Mouse (Mus musculus) left cerebral cortex, adult 11 months (tissue): ENCODE results near the gene Rnf168.

Experiments used
- DNase-seq: peaks from one replicate; pipeline ENCODE4 v3.0.0; 2022; ENCODE audit warnings: low spot score

Rnf168 gene

DNA sequence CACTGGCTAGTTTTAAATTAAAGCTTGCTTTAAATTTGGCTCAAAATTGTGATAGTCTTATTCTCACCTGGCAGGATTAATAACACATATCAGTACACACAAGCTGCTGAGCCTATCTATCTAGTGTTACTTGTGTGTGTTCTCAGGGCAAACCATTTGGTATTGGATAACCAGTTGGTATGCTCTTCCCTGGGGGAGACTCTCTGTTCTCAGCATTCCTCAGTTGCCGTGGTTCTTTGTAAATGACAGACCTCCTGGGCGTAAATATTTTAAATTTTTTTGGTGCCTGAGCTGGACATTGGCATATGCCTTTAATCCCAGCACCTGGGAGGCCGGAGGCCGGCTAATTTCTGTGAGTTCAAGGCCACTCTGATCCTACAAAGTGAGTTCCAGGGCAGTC lies 35.6 kb downstream of the Rnf168 start:
- no peak for DNase-seq

GRCm38 (mm10) chr16:32316601-32317000 lies 39.3 kb downstream of the Rnf168 start:
- no peak for DNase-seq

DNA sequence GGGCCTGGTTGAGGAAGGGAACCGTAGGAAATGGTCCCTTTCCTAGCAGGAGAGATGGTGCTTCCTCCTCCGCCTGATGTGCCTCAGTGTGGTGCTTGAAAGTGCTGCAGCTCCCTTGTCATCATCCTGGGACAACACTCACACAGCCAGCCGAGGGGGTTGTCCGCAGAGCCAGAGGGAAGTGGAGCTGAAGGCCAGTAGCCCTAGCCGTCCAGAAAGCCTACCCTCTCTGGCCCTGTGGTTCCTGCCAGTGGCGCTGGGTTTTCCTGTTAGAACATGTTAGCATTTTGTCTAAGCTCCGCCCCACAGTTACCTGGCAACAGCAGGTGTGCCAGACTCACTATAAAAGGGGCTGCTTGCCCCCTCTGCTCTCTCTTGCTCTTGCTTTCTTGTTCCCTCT lies 46.7 kb downstream of the Rnf168 start:
- no peak for DNase-seq

GRCm38 (mm10) chr16:32330876-32331670 lies 53.8 kb downstream of the Rnf168 start:
- DNase-seq, result no peak

GRCm38 (mm10) chr16:32332040-32332555 lies 54.8 kb downstream of the Rnf168 start, which contains the start of gene Ubxn7:
Ubxn7 (plus strand) TSS chr16:32332257.
- peak; percentile 95 for DNase-seq

DNA sequence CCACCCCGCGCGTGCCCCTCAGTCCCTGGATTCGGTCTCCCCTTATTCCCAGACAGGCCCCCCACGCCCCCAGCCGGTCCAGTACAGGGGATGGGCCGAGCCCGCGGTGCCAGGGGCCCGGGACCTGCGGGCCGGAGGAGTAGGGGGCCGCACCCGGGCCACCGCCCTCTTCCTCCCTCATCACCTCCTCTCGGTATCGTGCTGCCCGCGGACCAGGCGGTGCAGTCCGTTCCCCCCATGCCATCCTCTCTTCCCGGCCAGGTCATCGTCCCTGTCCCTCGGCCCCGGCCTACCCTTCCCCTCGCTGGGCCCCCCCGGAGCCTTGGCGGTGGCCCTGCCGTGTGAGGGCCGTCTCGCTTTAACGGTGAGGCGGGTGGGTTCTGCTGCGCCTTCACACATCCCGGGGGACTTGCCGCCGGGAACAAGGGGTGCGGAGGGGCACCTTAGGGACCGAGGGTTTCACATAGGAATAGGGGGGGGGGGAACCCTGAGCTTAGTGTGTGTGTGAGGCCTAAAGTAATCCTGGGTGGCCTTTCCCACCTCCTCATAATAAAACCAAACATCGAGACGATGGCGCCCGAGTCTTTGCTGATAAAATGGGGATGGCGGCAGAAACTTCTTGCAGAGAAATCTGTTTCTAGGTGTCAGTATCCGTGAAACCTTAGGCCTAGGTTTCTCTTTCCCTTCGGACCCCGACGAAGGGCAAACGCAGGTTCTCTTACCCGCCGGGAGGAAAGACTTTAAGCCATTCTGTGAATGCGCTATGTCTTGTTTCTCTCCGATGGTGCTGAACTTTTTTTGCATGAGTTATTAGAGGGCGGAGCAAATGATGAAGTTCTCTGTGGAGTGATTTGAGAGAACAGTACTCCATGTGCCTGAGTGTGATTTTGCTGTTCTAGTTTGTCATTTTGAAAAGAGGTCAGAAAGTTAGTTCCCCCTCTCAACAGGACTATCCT lies 55.6 kb downstream of the Rnf168 start:
- DNase-seq, result no peak

DNA sequence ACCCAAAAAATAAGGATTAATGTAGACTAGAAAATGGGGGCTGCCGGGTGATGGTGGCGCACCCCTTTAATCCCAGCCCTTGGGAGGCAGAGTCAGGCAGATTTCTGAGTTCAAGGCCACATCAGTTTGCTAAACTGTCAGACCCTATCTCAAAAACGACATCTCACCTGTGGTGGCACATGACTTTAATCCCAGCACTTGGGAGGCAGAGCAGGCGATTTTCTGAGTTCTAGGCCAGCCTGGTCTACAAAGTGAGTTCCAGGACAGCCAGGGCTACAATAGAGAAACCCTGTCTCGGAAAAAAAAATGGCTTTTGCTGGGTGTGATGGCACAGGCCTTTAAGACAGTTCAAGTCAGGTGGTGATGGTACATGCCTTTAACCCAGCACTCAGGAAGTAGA lies 57.9 kb downstream of the Rnf168 start:
- DNase-seq, result no peak

GRCm38 (mm10) chr16:32336026-32336780 lies 58.9 kb downstream of the Rnf168 start:
- no peak for DNase-seq

- DNase-seq, result no peak
Observed at GRCm38 (mm10) chr16:32337001-32337400, 59.7 kb downstream of the Rnf168 start.

GRCm38 (mm10) chr16:32340451-32340850 lies 63.2 kb downstream of the Rnf168 start:
- no peak for DNase-seq

GRCm38 (mm10) chr16:32345521-32345920 lies 68.3 kb downstream of the Rnf168 start:
- no peak for DNase-seq

DNA sequence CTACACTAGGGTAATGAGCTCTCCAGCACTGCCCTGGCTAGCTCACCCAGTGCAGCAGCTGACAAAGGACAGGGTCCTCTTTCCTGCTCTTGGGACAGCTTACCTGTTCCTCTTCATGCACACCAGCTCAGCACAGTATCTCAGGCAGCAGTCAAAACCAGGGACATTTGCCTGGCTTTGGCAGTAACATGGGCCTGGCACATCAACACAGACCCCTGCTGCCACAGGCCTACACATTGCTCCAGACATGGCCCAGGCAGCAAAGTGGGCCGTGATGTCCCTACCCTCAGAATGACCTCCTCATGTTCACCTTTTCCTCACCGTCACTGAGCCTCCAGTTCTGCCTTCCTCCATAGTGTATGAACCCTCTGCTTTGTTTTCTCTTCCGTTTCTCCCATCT lies 73.5 kb downstream of the Rnf168 start:
- DNase-seq, result no peak
